Mouse (Mus musculus): ENCODE measurements around the gene Kcnip2. TPM values are rescaled to one million over a fixed set of nuclear protein-coding genes. Genes with fewer than 3 reads are reported as not detected.
"Not testable (repeated sequence)": the region's sequence is repeated elsewhere in the genome, so short reads cannot be mapped to it uniquely, and the experiment has no call there.

Gene Kcnip2
- total RNA-seq, 4 experiments from 2014 or later: 173 to 231 (median 203) TPM

DNA sequence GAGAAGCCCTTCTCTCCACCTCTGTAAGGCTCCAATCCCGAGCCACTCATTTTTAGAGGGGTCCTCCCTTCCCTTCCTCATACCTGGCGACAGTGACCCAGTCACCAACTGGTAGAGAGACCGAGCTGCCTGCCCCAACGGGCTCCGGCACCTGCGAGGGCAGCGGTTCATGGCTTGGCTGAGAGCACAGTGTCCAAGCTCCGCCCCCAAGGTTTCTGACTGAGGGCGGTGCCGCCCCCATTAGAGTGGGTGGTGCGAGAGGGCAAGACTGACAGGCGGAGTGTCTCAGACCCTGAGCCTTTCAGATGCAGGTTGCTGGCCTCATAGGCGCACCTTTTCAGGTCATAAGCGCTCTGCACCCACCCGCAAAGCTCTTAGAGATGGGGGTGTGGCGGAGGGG, 3.7 kb downstream of the Kcnip2 start:
- DNase-seq (ENCODE audit: low spot score): no peak

- no peak for DNase-seq (ENCODE audit: low spot score)
Observed at GRCm38 (mm10) chr19:45811028-45811674, 4.7 kb downstream of the Kcnip2 start.

DNA sequence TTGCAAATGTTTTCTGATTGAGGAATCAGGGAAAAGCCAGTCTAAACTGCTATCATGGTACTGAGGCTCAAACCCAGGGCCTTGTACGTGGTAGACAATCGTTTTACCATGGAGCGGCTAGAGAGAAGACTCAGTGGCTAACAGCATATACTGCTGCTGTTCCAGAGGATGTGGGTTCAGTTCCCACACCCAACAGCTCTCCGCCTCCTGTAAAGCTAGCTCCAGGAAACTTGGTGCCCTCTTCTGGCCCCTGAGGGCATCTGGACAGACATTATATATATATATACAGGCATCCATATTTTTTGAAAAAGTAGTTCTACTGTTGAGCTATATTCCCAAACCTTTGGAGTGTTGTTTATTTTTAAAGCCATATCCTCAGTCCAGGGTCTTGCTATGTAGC, 8.1 kb downstream of the Kcnip2 start:
- no peak for DNase-seq (ENCODE audit: low spot score)

- DNase-seq (ENCODE audit: low spot score): not testable (repeated sequence)
Observed at GRCm38 (mm10) chr19:45805817-45806216, 10.0 kb downstream of the Kcnip2 start.

DNA sequence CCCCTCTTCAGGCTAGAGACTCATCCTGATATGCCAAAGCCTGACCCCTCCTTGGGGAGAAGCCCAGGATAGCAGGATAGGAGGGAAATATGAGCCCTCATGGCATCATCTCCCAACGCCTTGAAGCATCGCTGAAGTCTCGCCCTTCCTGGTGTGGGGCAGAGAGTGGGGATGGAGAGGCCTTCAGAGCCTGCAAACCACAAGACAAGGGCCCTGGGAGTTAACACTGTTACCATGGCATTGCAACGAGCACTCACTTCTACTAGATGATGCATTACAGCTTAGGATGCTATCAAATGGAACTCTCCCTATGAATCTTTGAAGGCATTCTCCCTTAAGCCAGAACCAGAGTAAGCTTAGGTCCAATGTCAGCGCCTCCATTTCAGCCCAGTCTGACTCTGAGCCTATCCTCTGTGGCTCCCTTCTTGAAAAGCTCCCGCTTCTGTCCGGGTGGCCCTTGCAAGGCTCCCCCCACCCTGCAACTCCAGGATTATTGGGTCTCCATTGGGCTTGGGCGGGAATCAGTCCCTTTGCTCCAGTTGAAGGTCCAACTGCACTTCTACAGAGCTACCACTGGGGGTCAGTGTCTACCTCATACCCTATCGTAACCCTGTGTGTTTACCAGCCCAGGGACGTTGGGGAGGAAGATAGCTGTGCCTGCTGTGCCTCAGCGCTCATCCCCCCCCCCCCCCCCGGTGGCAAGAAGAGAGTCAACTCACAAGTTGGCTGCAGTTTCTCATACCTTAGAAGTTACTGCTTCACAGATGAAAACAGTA, 11.1 kb downstream of the Kcnip2 start:
- DNase-seq (ENCODE audit: low spot score): no peak

DNA sequence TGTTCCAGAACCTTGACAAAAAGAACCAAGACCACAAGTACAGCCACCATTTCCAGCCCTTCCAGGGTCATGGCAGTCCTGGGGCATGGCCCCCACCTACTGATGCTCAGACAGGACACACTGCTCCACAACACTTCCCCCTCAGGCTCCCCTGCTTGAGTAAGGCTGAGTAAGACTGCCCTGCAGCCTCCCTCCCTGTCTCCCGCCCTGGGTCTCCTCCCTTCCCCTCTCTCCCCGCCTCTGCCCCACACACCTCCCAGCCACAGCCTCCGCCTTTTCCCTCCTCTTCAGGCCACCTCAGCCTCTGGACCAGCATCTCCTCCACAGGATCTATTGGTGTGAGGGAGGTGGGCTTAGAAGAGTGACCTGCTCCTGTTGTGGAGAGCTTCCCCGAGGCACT, 12.5 kb downstream of the Kcnip2 start:
- DNase-seq (ENCODE audit: low spot score): no peak

GRCm38 (mm10) chr19:45802702-45803101, 13.2 kb downstream of the Kcnip2 start:
- no peak for DNase-seq (ENCODE audit: low spot score)

- no peak for DNase-seq (ENCODE audit: low spot score)
Observed at GRCm38 (mm10) chr19:45796879-45797278, 19.0 kb downstream of the Kcnip2 start.

- no peak for DNase-seq (ENCODE audit: low spot score)
Observed at GRCm38 (mm10) chr19:45796061-45796556, 19.8 kb downstream of the Kcnip2 start.

GRCm38 (mm10) chr19:45795406-45795944, 20.4 kb downstream of the Kcnip2 start:
- no peak for DNase-seq (ENCODE audit: low spot score)

- DNase-seq (ENCODE audit: low spot score): no peak
Observed at GRCm38 (mm10) chr19:45794718-45795117, 21.1 kb downstream of the Kcnip2 start.

GRCm38 (mm10) chr19:45792404-45792803, 23.5 kb downstream of the Kcnip2 start:
- DNase-seq (ENCODE audit: low spot score): no peak

GRCm38 (mm10) chr19:45789888-45790874, 25.7 kb downstream of the Kcnip2 start:
- no peak for DNase-seq (ENCODE audit: low spot score)

- no peak for DNase-seq (ENCODE audit: low spot score)
Observed at GRCm38 (mm10) chr19:45789365-45789764, 26.5 kb downstream of the Kcnip2 start.

DNA sequence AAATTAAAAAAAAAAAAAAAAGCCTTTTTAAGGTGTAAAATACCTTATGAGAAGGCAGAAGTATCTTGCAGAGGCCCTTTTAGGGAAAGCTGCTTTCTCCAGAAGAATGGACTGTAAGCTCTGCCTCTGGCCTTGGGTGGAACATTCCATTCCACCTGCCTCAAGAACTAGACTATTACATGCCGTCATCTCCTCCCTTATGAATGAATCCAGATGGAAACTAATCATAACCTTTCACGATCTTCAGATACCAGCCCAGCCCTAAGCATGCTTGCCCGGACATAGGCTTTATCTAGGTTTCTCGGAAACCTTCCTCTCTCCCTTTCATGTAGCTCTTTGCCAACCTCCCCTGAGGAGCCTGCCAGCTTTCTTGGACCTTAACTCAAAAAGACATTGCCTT, 27.5 kb downstream of the Kcnip2 start:
- no peak for DNase-seq (ENCODE audit: low spot score)

- DNase-seq (ENCODE audit: low spot score): no peak
Observed at GRCm38 (mm10) chr19:45787450-45787849, 28.4 kb downstream of the Kcnip2 start.

GRCm38 (mm10) chr19:45785470-45785869, 30.4 kb downstream of the Kcnip2 start:
- DNase-seq (ENCODE audit: low spot score): no peak

DNA sequence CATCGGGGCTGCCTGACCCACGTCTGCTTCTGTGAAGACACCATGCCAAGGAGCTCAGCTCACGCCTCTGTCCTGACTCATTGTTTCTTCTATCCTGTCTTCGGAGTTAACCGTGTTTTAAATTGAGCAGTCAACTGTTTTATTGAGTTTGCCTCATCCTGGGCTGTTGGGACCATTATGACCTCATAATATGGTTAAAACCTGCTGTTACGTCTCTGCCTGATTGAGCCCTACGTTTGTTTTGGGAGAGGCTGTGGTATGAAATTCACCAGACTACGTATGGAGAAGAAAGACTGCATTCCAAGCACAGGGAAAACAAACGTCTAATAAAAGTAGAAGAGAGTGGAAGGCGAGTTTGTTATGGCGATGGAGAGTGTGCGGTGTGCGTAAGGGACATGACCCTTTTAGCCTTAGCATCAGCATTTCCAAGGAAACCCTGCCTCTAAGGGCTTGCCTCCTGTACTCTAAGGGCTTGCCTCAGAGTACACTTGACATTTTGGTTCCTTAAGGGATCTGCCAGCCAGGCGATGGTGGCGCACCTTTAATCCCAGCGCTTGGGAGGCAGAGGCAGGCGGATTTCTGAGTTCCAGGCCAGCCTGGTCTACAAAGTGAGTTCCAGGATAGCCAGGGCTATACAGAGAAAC, 31.8 kb downstream of the Kcnip2 start:
- DNase-seq (ENCODE audit: low spot score): peak; percentile 15

DNA sequence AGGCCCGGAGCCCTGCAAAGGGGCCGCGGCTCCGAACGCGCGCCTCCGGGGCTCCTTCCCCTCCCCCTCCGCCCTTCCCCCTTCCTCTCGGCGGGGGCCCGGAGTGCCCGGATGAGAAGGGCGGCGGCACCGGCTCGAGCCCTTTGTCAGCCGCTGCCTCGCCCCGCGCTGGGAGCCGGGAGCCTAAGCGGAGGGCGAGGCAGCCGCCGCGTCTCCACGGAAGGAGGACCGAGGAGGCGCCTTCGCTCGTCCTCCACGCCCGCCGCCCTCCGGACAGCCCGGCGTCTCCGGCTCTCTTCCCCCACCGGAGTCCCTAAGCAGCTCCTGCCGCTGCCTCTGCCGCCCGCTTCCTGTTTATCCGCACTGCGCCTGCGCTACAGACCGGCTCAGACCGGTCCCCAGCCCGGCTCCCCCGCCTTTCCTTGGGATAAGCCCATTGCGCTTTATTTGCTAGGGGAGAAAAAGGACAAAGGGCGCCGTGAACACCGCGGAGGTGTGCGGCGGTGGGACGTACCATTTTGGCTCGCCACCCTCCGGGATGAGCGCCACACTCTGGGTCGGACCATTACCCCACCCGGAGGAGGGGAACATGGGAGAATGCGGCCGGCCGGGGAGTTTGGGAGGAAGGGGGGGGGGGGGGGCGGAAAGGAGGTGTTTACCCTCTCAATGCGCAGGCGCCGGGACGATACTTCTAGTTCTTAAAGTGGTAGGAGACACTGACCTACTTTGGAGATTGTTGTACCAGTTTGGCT, 32.5 kb downstream of the Kcnip2 start, which contains the start of gene Mgea5:
Mgea5 (minus strand) TSS at position 657 of the 752 bp plus-strand sequence.
- DNase-seq (ENCODE audit: low spot score): peak; percentile 99

Measured in heart, adult 8-10 months (tissue).